Mouse (Mus musculus) megakaryocyte, adult 5-6 weeks (primary cell): ENCODE measurements around the gene Arhgef33. TPM values are rescaled to one million over a fixed set of nuclear protein-coding genes. Genes with fewer than 3 reads are reported as not detected.
"Not testable (repeated sequence)": the region's sequence is repeated elsewhere in the genome, so short reads cannot be mapped to it uniquely, and the experiment has no call there.

Experiments used
- ATAC-seq: 2 replicates; pipeline ENCODE4 v1.8.0; 2016; ENCODE audit warnings: mild to moderate bottlenecking, inconsistent platforms; ENCODE audit not compliant: poor library complexity, severe bottlenecking
- total RNA-seq, 2 experiments: library from RNA; stranded (forward) in 1 of 2; stranded (reverse) in 1 of 2; fragments of 153-499, 151-499 nt in 1 of 2; fragments of 221-1000, 200-1000 nt in 1 of 2; gene quantifications; 2 replicates each; pipeline versions ENCODE4 v1.2.3 to v1.2.4; 2015 to 2017

Gene Arhgef33
- total RNA-seq, 2 experiments from 2014 or later: not detected

- no peak for ATAC-seq
These were observed 25.2 kb downstream of the Arhgef33 start for GRCm38 (mm10) chr17:80332386-80332785.

GRCm38 (mm10) chr17:80345277-80345676 lies 38.1 kb downstream of the Arhgef33 start:
- ATAC-seq: no peak

GRCm38 (mm10) chr17:80346591-80347125 lies 39.5 kb downstream of the Arhgef33 start:
- no peak for ATAC-seq

GRCm38 (mm10) chr17:80347234-80347633 lies 40.0 kb downstream of the Arhgef33 start:
- no peak for ATAC-seq

GRCm38 (mm10) chr17:80360245-80360644 lies 53.0 kb downstream of the Arhgef33 start:
- no peak for ATAC-seq

- ATAC-seq: no peak
These were observed 60.1 kb downstream of the Arhgef33 start for GRCm38 (mm10) chr17:80367276-80367675.

GRCm38 (mm10) chr17:80368606-80369005 lies 61.4 kb downstream of the Arhgef33 start:
- ATAC-seq: no peak

GRCm38 (mm10) chr17:80372989-80373725 lies 66.0 kb downstream of the Arhgef33 start, which contains the start of gene Gm10190:
Gene Gm10190, minus strand, starts transcription at chr17:80373541.
- peak; percentile 99 for ATAC-seq

- ATAC-seq: peak; percentile 51
These were observed 66.5 kb downstream of the Arhgef33 start for GRCm38 (mm10) chr17:80373726-80374096.

GRCm38 (mm10) chr17:80378386-80378785 lies 71.2 kb downstream of the Arhgef33 start:
- not testable (repeated sequence) for ATAC-seq

GRCm38 (mm10) chr17:80385671-80386070 lies 78.5 kb downstream of the Arhgef33 start:
- no peak for ATAC-seq

GRCm38 (mm10) chr17:80390024-80390423 lies 82.8 kb downstream of the Arhgef33 start:
- no peak for ATAC-seq

- peak; percentile 98 for ATAC-seq
These were observed 84.5 kb downstream of the Arhgef33 start for GRCm38 (mm10) chr17:80391423-80392403.

- ATAC-seq: no peak
These were observed 91.0 kb downstream of the Arhgef33 start for GRCm38 (mm10) chr17:80398243-80398642.

- ATAC-seq: 0 out of 2 replicates have a peak, but pooled peaks have one; percentile 43
These were observed 104.0 kb downstream of the Arhgef33 start for GRCm38 (mm10) chr17:80411182-80411581.

GRCm38 (mm10) chr17:80418572-80419210 lies 111.5 kb downstream of the Arhgef33 start:
- no peak for ATAC-seq

- no peak for ATAC-seq
These were observed 113.8 kb downstream of the Arhgef33 start for GRCm38 (mm10) chr17:80420998-80421397.

GRCm38 (mm10) chr17:80426171-80426570 lies 119.0 kb downstream of the Arhgef33 start:
- ATAC-seq: no peak

- ATAC-seq: no peak
These were observed 119.7 kb downstream of the Arhgef33 start for GRCm38 (mm10) chr17:80426901-80427300.

GRCm38 (mm10) chr17:80427966-80428365 lies 120.8 kb downstream of the Arhgef33 start:
- no peak for ATAC-seq

GRCm38 (mm10) chr17:80431997-80432396 lies 124.8 kb downstream of the Arhgef33 start:
- ATAC-seq: no peak
